Mouse (Mus musculus): Measurements from ENCODE around the gene Rbm5. TPM values are rescaled to one million over a fixed set of nuclear protein-coding genes. Genes with fewer than 3 reads are reported as not detected.
A peak's percentile ranks its signal among the peaks of the same experiment; 100 is the strongest.

The Rbm5 gene
- 199 and 205 TPM in 2 replicates for polyA plus RNA-seq (2014; fragmentation: Nextera tagmentation; extraction: Ambion mirVana)

DNA sequence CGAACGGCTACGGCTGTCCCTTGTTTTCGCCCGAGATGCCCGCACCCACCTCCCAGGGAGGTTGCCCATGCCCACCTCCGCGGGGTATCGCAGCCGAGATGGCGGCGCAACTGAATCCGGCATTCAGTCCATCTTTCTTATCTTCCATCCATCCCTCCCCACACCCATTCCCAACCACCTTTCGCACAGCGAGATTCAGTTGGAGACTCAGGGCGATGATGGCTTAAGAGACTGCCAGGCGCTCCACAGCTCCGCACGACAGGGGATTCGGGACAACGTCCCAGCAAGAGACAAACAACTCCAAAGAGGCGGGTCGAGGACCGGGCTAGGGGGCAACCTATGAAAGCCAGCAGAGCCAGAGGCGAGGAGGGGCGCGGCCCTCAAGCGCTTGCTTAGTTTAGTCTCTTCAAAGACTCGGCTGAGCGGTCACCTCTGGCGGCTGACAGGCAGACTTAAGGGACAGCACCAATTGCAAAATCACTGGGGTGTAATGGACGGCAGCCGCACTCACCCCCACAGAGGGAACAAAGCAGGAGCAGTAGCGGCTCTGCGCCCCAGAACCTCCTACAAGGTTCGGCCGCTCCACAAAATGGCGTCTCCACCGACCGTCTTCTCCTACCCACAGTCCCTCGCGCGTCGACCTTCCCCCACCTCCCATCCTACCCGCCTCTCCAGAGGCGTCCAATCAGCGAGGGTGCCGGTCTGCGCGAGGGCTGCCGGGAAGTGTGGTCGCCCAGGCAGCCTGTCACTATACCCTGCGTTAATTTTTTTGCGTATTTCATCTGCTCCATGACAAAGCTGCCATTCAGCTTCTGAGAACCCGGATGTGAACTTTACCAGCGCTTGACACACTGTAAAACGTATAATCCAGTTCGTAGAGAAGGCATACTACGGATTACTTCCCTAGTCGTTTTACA, at the start of gene Rbm5:
Rbm5 (minus strand) TSS at position 623 of the 917 bp plus-strand sequence.
- Histone ChIP-seq H3K36me3 (replicated peaks; ENCODE audit: control insufficient read depth, insufficient read depth) (peaks cover 69% of the 10 kb centered on the region), H3K4me1 (replicated peaks; ENCODE audit: control insufficient read depth, insufficient read depth, low read length) (peaks cover 22% of the 10 kb centered on the region), H3K27ac (peak within 1 kb of the TSS; percentile 88), H3K9ac (peak within 1 kb of the TSS; percentile 100), H3K4me3 (replicated peaks; ENCODE audit: low read length) (peak within 1 kb of the TSS; percentile 94), H3K27me3 (ENCODE audit: control insufficient read depth, insufficient read depth, low read length) (no peaks in the 10 kb centered on the region), H3K9me3 (ENCODE audit: control insufficient read depth, low read length) (no peaks in the 10 kb centered on the region), H3K4me2 (replicated peaks) (peak within 1 kb of the TSS; percentile 89)
- ATAC-seq (ENCODE audit: low FRiP score), result peak; percentile 100
- peak; percentile 93 for DNase-seq (ENCODE audit: low spot score)
- whole genome bisulfite sequencing, result under 1% methylated on average over 60 of the region's 60 CpGs

DNA sequence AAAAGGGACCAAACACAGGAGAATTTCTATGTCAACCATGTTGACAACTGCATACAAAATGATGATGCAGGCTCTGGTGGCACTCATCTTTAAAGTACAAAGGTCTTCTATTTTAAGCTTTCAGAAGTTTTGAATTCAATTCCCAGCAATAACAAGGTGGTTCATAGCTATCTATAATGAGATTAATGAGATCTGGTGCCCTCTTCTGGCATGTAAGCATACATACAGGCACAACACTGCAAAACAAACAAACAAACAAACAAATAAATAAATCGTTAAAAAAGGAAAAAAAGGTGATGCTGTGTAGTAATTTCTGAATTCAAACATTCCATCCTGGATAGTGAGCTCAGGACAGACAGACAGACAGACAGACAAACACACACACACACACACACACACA, 41.3 kb upstream of the Rbm5 start:
- Histone ChIP-seq H3K36me3 (replicated peaks; ENCODE audit: control insufficient read depth, insufficient read depth) (peaks cover 42% of the 10 kb centered on the region), H3K27me3 (ENCODE audit: control insufficient read depth, insufficient read depth, low read length) (no peaks in the 10 kb centered on the region), H3K27ac (no peak overlapping the region), H3K4me3 (replicated peaks; ENCODE audit: low read length) (no peak overlapping the region), H3K9ac (no peak overlapping the region), H3K4me2 (replicated peaks) (no peak overlapping the region), H3K4me1 (replicated peaks; ENCODE audit: control insufficient read depth, insufficient read depth, low read length) (no peaks in the 10 kb centered on the region), H3K9me3 (ENCODE audit: control insufficient read depth, low read length) (no peaks in the 10 kb centered on the region)
- no peak for ATAC-seq (ENCODE audit: low FRiP score)
- no peak for DNase-seq (ENCODE audit: low spot score)
- WGBS, result 97% methylated on average over 1 of the region's 1 CpGs

- WGBS, result 99% methylated on average over 2 of the region's 2 CpGs
- no peak for ATAC-seq (ENCODE audit: low FRiP score)
- no peaks in the 10 kb centered on the region for H3K4me1 ChIP-seq (replicated peaks; ENCODE audit: control insufficient read depth, insufficient read depth, low read length)
Measured at GRCm38 (mm10) chr9:107810985-107811384, 40.2 kb upstream of the Rbm5 start.

GRCm38 (mm10) chr9:107791714-107792113, 20.9 kb upstream of the Rbm5 start:
- 90% methylated on average over 6 of the region's 6 CpGs for whole genome bisulfite sequencing

More at GRCm38 (mm10) chr9:107810985-107811384, 40.2 kb upstream of the Rbm5 start:
- Histone ChIP-seq H3K9me3 (ENCODE audit: control insufficient read depth, low read length) (no peaks in the 10 kb centered on the region), H3K27ac (no peak overlapping the region), H3K36me3 (replicated peaks; ENCODE audit: control insufficient read depth, insufficient read depth) (peaks cover 37% of the 10 kb centered on the region), H3K4me2 (replicated peaks) (no peak overlapping the region), H3K4me3 (replicated peaks; ENCODE audit: low read length) (no peak overlapping the region), H3K9ac (no peak overlapping the region), H3K27me3 (ENCODE audit: control insufficient read depth, insufficient read depth, low read length) (no peaks in the 10 kb centered on the region)
- DNase-seq (ENCODE audit: low spot score), result no peak

DNA sequence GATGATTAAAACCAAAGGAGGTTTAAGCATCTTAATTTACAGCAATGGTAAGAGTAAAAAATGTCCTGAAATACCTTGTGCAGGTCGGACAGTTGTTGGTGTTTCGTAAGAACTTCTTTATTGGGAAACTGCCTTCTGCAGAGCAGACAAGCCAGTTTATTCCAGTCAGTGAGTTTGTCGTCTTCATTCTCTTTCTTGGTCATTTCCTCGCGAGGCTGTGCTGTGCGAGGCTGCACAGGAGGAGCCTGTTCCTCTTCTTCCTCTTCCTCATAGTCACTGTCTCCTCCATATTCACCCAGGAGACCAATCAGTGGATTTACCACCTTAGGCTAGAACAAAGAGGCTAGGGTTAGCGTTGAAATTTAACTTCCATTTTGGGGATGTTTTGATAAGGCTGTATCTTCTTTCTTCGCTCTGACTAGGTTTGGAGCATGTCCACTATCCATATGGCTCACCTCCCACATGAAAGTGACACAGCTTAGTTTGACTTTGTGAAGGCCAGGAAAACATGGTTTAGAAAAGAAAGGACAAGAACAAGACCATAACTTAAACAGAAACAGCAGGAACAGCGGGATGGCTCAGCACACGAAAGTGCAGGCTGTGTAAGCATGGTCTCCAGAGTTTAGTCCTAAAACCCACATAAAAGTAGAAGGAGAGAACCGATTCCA, 11.9 kb upstream of the Rbm5 start:
- H3K9me3 ChIP-seq (ENCODE audit: control insufficient read depth, low read length), result no peaks in the 10 kb centered on the region
- H3K27me3 ChIP-seq (ENCODE audit: control insufficient read depth, insufficient read depth, low read length), result no peaks in the 10 kb centered on the region
- no peak overlapping the region for H3K9ac ChIP-seq
- ATAC-seq (ENCODE audit: low FRiP score) (no peak), DNase-seq (ENCODE audit: low spot score) (no peak)
- H3K4me1 ChIP-seq (replicated peaks; ENCODE audit: control insufficient read depth, insufficient read depth, low read length), result no peaks in the 10 kb centered on the region
- H3K4me3 ChIP-seq (replicated peaks; ENCODE audit: low read length), result no peak overlapping the region
- peaks cover 97% of the 10 kb centered on the region for H3K36me3 ChIP-seq (replicated peaks; ENCODE audit: control insufficient read depth, insufficient read depth)
- 94% methylated on average over 11 of the region's 11 CpGs for WGBS
- no peak overlapping the region for H3K4me2 ChIP-seq (replicated peaks)
- H3K27ac ChIP-seq, result no peak overlapping the region

More at GRCm38 (mm10) chr9:107791714-107792113, 20.9 kb upstream of the Rbm5 start:
- Histone ChIP-seq H3K4me1 (replicated peaks; ENCODE audit: control insufficient read depth, insufficient read depth, low read length) (no peaks in the 10 kb centered on the region), H3K27ac (no peak overlapping the region), H3K4me3 (replicated peaks; ENCODE audit: low read length) (no peak overlapping the region), H3K4me2 (replicated peaks) (no peak overlapping the region), H3K27me3 (ENCODE audit: control insufficient read depth, insufficient read depth, low read length) (no peaks in the 10 kb centered on the region), H3K9ac (no peak overlapping the region), H3K9me3 (ENCODE audit: control insufficient read depth, low read length) (no peaks in the 10 kb centered on the region), H3K36me3 (replicated peaks; ENCODE audit: control insufficient read depth, insufficient read depth) (peaks cover 85% of the 10 kb centered on the region)
- ATAC-seq (ENCODE audit: low FRiP score), result no peak
- DNase-seq (ENCODE audit: low spot score), result no peak

GRCm38 (mm10) chr9:107776809-107777208, 6.0 kb upstream of the Rbm5 start:
- Histone ChIP-seq H3K4me1 (replicated peaks; ENCODE audit: control insufficient read depth, insufficient read depth, low read length) (0 out of 2 replicates have a peak, but pooled peaks cover under 1% of the 10 kb centered on the region), H3K36me3 (replicated peaks; ENCODE audit: control insufficient read depth, insufficient read depth) (peaks cover 91% of the 10 kb centered on the region), H3K9ac (no peak overlapping the region), H3K9me3 (ENCODE audit: control insufficient read depth, low read length) (no peaks in the 10 kb centered on the region), H3K27me3 (ENCODE audit: control insufficient read depth, insufficient read depth, low read length) (no peaks in the 10 kb centered on the region), H3K4me3 (replicated peaks; ENCODE audit: low read length) (no peak overlapping the region), H3K4me2 (replicated peaks) (no peak overlapping the region), H3K27ac (no peak overlapping the region)
- ATAC-seq (ENCODE audit: low FRiP score), result no peak
- DNase-seq (ENCODE audit: low spot score), result no peak

- ATAC-seq (ENCODE audit: low FRiP score), result no peak
- Histone ChIP-seq H3K4me1 (replicated peaks; ENCODE audit: control insufficient read depth, insufficient read depth, low read length) (peaks cover 9% of the 10 kb centered on the region; the same call in 1 of the 2 replicates), H3K27me3 (ENCODE audit: control insufficient read depth, insufficient read depth, low read length) (no peaks in the 10 kb centered on the region), H3K27ac (no peak overlapping the region), H3K36me3 (replicated peaks; ENCODE audit: control insufficient read depth, insufficient read depth) (peaks cover 67% of the 10 kb centered on the region), H3K4me3 (replicated peaks; ENCODE audit: low read length) (no peak overlapping the region), H3K9ac (no peak overlapping the region), H3K4me2 (replicated peaks) (no peak overlapping the region), H3K9me3 (ENCODE audit: control insufficient read depth, low read length) (no peaks in the 10 kb centered on the region)
- 95% methylated on average over 3 of the region's 3 CpGs for WGBS
- DNase-seq (ENCODE audit: low spot score), result no peak
Measured at GRCm38 (mm10) chr9:107774411-107774810, 3.6 kb upstream of the Rbm5 start.

- peaks cover 69% of the 10 kb centered on the region for H3K36me3 ChIP-seq (replicated peaks; ENCODE audit: control insufficient read depth, insufficient read depth)
- 79% methylated on average over 2 of the region's 2 CpGs for WGBS
- no peak overlapping the region for H3K4me3 ChIP-seq (replicated peaks; ENCODE audit: low read length)
- H3K9ac ChIP-seq, result peak overlapping the region; percentile 100; the same call in 1 of the 2 replicates
- DNase-seq (ENCODE audit: low spot score) (no peak), ATAC-seq (ENCODE audit: low FRiP score) (no peak)
- H3K27ac ChIP-seq, result peak overlapping the region; percentile 88
- H3K27me3 ChIP-seq (ENCODE audit: control insufficient read depth, insufficient read depth, low read length), result no peaks in the 10 kb centered on the region
- H3K4me1 ChIP-seq (replicated peaks; ENCODE audit: control insufficient read depth, insufficient read depth, low read length), result peaks cover 22% of the 10 kb centered on the region
- no peaks in the 10 kb centered on the region for H3K9me3 ChIP-seq (ENCODE audit: control insufficient read depth, low read length)
- H3K4me2 ChIP-seq (replicated peaks), result peak overlapping the region; percentile 50; the same call in 1 of the 2 replicates
Measured at GRCm38 (mm10) chr9:107771782-107772181, 986 bp upstream of the Rbm5 start.

- DNase-seq (ENCODE audit: low spot score) (no peak), ATAC-seq (ENCODE audit: low FRiP score) (no peak)
- Histone ChIP-seq H3K4me1 (replicated peaks; ENCODE audit: control insufficient read depth, insufficient read depth, low read length) (peaks cover 22% of the 10 kb centered on the region), H3K9me3 (ENCODE audit: control insufficient read depth, low read length) (no peaks in the 10 kb centered on the region), H3K4me3 (replicated peaks; ENCODE audit: low read length) (peak overlapping the region; percentile 94), H3K36me3 (replicated peaks; ENCODE audit: control insufficient read depth, insufficient read depth) (peaks cover 69% of the 10 kb centered on the region), H3K27me3 (ENCODE audit: control insufficient read depth, insufficient read depth, low read length) (no peaks in the 10 kb centered on the region), H3K27ac (peak overlapping the region; percentile 88), H3K4me2 (replicated peaks) (peak overlapping the region; percentile 89), H3K9ac (peak overlapping the region; percentile 100)
- WGBS, result 2% methylated on average over 9 of the region's 9 CpGs
Measured at GRCm38 (mm10) chr9:107770037-107770373, 791 bp downstream of the Rbm5 start.

Measured in hindbrain, embryonic 14.5 days (tissue).